Mouse (Mus musculus): ENCODE data around the gene Slc26a3. TPM values are rescaled to one million over a fixed set of nuclear protein-coding genes. Genes with fewer than 3 reads are reported as not detected.

Gene Slc26a3
- polyA plus RNA-seq, 1 experiment: 8.9 TPM

- DNase-seq (ENCODE audit: low read depth): no peak
Observed at GRCm38 (mm10) chr12:31513724-31514503, 123.2 kb downstream of the Slc26a3 start.

DNA sequence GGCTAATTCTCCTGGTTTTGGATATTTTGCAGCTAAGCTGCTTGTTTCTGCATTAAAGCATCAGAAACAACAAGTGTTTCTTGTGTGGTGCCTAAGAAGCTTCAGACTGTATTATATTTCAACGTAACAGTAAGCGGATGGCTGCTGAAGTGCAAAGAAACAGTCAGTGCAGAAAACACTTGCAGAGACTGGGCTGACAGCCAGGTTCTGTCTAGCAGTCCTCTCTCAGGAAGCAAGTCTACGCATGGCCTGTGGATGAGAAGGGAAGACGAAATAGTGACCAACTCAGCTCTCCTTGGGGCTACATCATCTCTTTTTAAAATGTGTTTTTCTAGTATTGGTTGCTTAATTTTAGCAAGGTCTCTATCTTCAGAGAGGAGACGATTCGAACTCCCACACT is 129.4 kb downstream of the Slc26a3 start:
- no peak for DNase-seq (ENCODE audit: low read depth)

GRCm38 (mm10) chr12:31521371-31521770 is 130.7 kb downstream of the Slc26a3 start:
- no peak for DNase-seq (ENCODE audit: low read depth)

Other genes with a start within 250 kb of the Slc26a3 start
- not detected in 2 replicates for gene Gm6993, start 150.1 kb upstream of the Slc26a3 start, polyA plus RNA-seq (2012; rRNA removed)
- gene Lamb1, start 125.6 kb upstream of the Slc26a3 start, polyA plus RNA-seq (2012; rRNA removed): 38.9 and 45.8 TPM in 2 replicates
- gene Dld, start 39.4 kb upstream of the Slc26a3 start, polyA plus RNA-seq (2012; rRNA removed): 31.0 and 33.3 TPM in 2 replicates
- 3.2 and 5.5 TPM in 2 replicates for gene Cbll1, start 108.7 kb downstream of the Slc26a3 start, polyA plus RNA-seq (2012; rRNA removed)
- not detected in 2 replicates for gene Slc26a4, start 169.1 kb downstream of the Slc26a3 start, polyA plus RNA-seq (2012; rRNA removed)
- 3.9 and 4.3 TPM in 2 replicates for gene Bcap29, start 243.8 kb downstream of the Slc26a3 start, polyA plus RNA-seq (2012; rRNA removed)